Mouse (Mus musculus) testis, postnatal 10 days (tissue): ENCODE results near the gene Hsdl1.

Source experiments
- DNase-seq: peaks from one replicate; pipeline ENCODE4 v3.0.0; 2021; ENCODE audit warnings: low spot score

Gene Hsdl1

GRCm38 (mm10) chr8:119528762-119529161, 46.2 kb downstream of the Hsdl1 start:
- DNase-seq: no peak

- DNase-seq: no peak
These were observed 54.9 kb downstream of the Hsdl1 start for GRCm38 (mm10) chr8:119520102-119520501.

GRCm38 (mm10) chr8:119516674-119517073, 58.3 kb downstream of the Hsdl1 start:
- DNase-seq: no peak

- no peak for DNase-seq
These were observed 59.2 kb downstream of the Hsdl1 start for GRCm38 (mm10) chr8:119515767-119516166.

GRCm38 (mm10) chr8:119514940-119515339, 60.0 kb downstream of the Hsdl1 start:
- DNase-seq: no peak

- DNase-seq: no peak
These were observed 61.6 kb downstream of the Hsdl1 start for GRCm38 (mm10) chr8:119513405-119513804.
